Mouse (Mus musculus) c-Kit-positive CD71-negative TER-119-negative erythroid progenitor cells, embryonic 14.5 days (primary cell): ENCODE data around the gene Ncf1.

ENCODE experiments used
- DNase-seq: peaks from one replicate; pipeline ENCODE4 v3.0.0-alpha.2; 2013; ENCODE audit warnings: low read depth

Ncf1 gene

GRCm38 (mm10) chr5:134206721-134207120 is 22.7 kb downstream of the Ncf1 start:
- no peak for DNase-seq

DNA sequence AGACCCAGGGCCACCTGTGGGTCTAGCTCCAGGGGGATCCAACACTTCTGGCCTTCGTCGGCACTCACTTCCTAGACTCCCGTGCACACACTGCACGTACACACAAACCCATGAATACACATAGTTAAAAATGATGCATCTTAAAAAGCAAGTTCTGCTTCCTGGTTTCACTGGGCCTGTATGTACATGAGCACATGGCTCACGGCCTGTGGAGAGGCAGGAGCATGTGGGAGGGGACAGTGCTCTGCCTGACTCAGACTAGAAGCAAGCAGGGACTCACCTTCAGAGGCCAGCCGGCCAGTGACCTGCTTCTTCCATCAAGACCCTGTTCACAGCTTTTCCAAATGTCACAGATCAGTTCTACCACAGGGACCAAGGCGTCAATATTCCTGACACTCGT is 35.8 kb downstream of the Ncf1 start:
- DNase-seq: no peak

- DNase-seq: no peak
Observed at GRCm38 (mm10) chr5:134188571-134188970, 40.9 kb downstream of the Ncf1 start.

GRCm38 (mm10) chr5:134186961-134187731 is 42.3 kb downstream of the Ncf1 start:
- peak; percentile 70 for DNase-seq

DNA sequence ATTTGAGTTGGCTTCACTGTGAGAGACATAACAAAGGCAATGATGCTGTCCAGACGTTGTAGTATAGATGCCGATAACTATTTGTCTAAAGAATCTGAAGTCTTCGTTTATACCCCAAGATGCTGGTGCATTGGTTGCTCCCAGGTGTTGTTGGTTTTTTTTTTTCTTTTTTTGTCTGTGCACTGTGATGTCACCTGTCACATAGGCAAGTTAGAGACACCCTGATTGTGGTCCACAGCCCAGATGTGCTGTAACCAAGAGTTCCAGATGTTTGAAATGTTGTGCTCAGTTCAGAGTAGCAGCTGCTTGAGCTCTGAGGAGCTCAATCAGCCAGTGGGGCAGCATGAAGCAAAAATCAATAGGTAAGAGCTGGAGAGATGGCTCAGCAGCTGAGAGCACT is 43.4 kb downstream of the Ncf1 start:
- DNase-seq: no peak

- peak; percentile 97 for DNase-seq
Observed at GRCm38 (mm10) chr5:134183880-134184808, 45.3 kb downstream of the Ncf1 start, which contains the start of gene Gtf2ird2. Gtf2ird2 (plus strand) TSS chr5:134184019.

- no peak for DNase-seq
Observed at GRCm38 (mm10) chr5:134183162-134183561, 46.3 kb downstream of the Ncf1 start.

- no peak for DNase-seq
Observed at GRCm38 (mm10) chr5:134182735-134183134, 46.7 kb downstream of the Ncf1 start.

GRCm38 (mm10) chr5:134182172-134182571 is 47.3 kb downstream of the Ncf1 start:
- DNase-seq: no peak

- peak; percentile 89 for DNase-seq
Observed at GRCm38 (mm10) chr5:134179871-134180270, 49.6 kb downstream of the Ncf1 start.

DNA sequence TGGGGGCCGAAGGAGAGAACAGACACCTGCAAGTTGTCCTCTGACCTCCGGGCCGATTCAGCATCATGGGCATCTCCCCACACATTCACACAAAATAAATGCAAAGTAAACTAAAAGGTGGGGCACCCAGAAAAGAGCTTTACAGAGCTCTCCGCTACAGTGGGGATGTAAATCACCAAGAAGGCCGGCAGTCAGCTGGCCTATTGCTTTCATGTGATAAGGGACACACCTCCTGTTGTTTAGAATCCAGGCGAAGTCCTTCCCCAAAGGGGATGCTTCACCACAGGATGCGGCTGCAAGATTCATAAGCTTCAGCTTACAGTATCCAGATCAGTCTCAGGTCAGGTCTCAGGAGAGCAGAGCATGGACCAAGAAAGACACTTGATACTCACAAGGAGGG is 50.9 kb downstream of the Ncf1 start:
- DNase-seq: no peak

DNA sequence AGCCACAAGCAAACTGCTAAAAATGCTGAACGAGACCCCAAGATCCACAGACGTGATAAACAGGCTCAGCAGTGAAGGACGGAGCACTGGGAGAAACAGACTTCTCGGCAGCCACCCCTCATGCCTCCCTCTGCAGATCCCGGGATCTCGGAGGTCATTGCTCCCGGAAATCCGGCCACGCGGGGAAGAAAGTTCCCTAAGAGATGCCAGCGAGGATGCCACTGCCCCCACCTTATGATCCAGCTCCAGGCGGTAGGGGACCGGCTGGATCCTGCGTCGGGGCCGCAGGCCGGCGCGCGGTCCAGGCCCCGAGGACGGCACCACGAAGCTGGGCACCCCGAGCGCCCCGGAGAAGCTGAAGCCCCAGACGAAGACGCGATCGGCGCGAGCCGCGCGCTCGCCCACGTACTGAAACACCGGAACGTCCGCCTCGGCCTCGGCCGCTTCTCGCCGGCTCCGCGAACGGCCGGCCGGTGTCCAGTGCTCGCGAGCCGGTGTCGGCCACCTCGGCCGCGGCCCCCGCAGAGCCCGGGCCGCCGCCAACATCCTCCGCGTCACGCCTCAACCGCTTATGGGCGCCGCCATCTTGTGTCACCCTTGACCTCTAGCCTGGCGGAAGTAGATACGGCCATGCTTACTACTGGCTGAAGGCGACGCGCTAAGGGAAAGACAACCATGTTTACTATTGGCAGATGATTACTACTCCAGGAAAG is 53.1 kb downstream of the Ncf1 start, which contains the start of gene Rcc1l:
Rcc1l (minus strand) TSS at position 606 of the 713 bp plus-strand sequence.
- peak; percentile 77 for DNase-seq

DNA sequence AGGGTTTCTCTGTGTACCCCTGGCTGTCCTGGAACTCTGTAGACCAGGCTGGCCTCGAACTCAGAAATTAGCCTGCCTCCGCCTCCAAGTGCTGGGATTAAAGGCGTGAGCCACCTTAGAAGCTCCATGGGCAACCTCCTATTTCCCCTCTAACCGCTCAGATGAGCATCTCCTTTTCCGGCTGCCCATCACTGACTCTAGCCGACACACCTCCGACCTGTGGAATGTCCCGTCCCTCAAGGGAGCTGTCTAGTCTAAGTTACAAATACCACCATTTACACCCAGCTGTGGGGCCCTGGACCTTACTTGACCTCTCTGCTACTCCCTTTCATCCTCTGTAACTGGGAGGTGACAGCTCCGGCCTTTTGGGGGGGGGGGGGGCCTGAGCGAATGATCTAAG is 53.7 kb downstream of the Ncf1 start:
- DNase-seq: no peak

GRCm38 (mm10) chr5:134173206-134173605 is 56.2 kb downstream of the Ncf1 start:
- DNase-seq: peak; percentile 70

DNA sequence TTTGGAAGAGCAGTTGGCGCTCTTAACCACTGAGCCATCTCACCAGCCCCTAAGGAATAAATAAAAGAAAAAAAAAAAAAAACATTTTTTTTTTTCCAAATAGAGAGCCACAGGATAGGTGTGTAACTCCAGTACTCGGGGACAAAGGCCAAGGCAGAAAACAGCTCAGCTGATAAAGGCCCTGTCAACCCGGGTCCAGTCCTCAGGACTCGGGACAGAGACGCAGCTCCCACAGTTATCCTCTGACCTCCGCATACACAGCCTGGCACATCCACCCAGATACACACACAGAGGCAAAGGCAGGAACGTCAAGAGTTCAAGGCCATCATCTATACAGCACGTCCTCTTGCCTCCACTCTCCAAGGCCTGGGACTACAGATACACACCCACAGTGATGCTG is 59.3 kb downstream of the Ncf1 start:
- no peak for DNase-seq
